Mouse (Mus musculus) T-helper 1 cell (primary cell): Measurements from ENCODE around the gene Pik3r2.

Source experiments
- in situ Hi-C: fragments of 300-600 bp; cut with MboI, MseI; formaldehyde crosslinking; loops from one replicate; pipeline ENCODE4 v1.15.1; 2025; ENCODE audit warnings: high pct_unique_total_duplicates

The Pik3r2 gene

DNA sequence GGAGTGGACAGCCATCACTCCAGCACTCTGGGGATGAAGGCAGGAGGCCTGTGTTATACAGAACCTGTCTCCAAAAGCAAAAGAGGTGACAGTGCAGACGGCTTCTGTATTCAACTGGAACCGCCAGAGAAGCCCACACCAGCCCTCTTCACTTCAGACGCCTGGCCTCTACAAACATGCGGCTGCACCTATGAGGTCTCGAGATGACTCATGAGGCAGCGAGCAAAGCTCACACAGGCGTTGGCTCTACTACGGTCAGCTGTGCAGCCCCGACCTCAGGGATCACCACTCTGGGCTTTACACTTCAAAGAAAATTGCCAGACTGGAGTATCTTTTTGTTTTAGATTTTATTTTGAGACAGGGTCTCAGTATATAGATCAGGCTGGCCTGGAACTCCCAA lies 3.6 kb downstream of the Pik3r2 start:
- in situ Hi-C loops: no loop called here

DNA sequence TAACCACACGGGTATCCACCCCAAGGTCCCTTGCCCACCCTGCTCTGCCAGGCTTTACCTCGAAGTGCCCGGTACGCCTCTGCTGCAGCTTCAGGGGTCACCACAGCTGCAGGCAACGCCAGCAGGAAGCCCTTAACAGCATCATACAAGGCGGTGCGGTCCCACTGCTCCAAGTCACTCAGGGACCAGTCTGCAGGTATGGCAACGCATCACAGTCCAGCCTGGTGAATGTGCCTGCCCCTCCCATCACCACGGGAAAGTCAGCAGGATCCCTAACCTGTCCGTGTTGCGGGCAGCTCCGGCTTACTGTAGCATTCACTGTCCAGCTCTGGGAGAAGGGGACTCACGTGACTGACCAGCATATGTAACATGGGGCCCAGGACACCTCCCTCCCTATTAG lies 4.4 kb downstream of the Pik3r2 start:
- in situ Hi-C loops: no loop called here

GRCm38 (mm10) chr8:70771217-70771616 lies 5.3 kb downstream of the Pik3r2 start:
- in situ Hi-C loops: no loop called here

- in situ Hi-C loops: no loop called here
Observed at GRCm38 (mm10) chr8:70770748-70771147, 5.8 kb downstream of the Pik3r2 start.

DNA sequence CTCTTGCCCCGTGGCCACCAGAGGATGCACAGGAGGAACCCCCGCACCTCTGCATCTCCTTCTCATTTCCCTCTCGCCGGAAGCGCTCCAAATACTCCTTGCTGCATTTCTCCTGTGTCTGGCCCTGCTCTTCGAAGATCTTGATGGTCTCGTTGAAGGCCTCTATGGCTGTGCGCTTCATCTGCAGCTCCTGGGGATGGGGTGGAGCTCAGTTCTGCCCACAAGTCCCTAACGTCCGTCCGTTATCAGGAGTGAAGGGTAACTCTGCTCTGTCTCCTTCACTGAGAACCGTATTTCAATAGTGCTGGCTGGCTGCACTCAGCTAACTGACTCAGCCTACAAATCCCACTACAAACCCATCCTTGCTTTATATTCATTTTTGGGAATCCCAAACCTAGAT lies 6.7 kb downstream of the Pik3r2 start:
- in situ Hi-C loops: loop anchor here (10.0 kb wide), 1 partner anchor 55 kb away; the partner anchor contains the start of gene Gm3336

DNA sequence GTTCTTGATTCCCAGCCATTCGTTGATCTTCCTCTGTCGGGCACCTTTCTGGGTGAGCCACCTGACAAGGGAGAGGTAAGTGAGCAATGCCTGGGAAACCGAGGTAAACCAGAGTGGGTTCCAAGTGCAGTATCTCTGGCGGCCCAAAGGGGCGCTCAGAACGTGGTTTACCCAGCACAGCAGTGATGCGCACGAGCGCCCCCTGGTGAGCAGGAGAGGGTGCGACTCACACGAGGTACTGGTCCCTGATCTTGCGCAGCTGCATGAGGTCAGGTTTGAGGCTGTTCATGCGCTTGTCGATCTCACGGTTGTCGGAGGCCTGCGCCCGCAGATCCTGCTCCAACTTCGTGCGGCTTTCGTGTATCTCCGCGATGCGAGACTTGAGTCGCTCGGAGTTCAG lies 7.2 kb downstream of the Pik3r2 start:
- in situ Hi-C loops: loop anchor here (10.0 kb wide), 1 partner anchor 55 kb away; the partner anchor contains the start of gene Gm3336

- in situ Hi-C loops: loop anchor here (10.0 kb wide), 1 partner anchor 54 kb away; the partner anchor contains the start of gene Gm3336
Observed at GRCm38 (mm10) chr8:70768956-70769355, 7.6 kb downstream of the Pik3r2 start.

GRCm38 (mm10) chr8:70768231-70768776 lies 8.2 kb downstream of the Pik3r2 start:
- in situ Hi-C loops: loop anchor here (10.0 kb wide), 1 partner anchor 54 kb away; the partner anchor contains the start of gene Gm3336

GRCm38 (mm10) chr8:70767503-70767902 lies 9.0 kb downstream of the Pik3r2 start:
- in situ Hi-C loops: loop anchor here (10.0 kb wide), 1 partner anchor 53 kb away; the partner anchor contains the start of gene Gm3336

DNA sequence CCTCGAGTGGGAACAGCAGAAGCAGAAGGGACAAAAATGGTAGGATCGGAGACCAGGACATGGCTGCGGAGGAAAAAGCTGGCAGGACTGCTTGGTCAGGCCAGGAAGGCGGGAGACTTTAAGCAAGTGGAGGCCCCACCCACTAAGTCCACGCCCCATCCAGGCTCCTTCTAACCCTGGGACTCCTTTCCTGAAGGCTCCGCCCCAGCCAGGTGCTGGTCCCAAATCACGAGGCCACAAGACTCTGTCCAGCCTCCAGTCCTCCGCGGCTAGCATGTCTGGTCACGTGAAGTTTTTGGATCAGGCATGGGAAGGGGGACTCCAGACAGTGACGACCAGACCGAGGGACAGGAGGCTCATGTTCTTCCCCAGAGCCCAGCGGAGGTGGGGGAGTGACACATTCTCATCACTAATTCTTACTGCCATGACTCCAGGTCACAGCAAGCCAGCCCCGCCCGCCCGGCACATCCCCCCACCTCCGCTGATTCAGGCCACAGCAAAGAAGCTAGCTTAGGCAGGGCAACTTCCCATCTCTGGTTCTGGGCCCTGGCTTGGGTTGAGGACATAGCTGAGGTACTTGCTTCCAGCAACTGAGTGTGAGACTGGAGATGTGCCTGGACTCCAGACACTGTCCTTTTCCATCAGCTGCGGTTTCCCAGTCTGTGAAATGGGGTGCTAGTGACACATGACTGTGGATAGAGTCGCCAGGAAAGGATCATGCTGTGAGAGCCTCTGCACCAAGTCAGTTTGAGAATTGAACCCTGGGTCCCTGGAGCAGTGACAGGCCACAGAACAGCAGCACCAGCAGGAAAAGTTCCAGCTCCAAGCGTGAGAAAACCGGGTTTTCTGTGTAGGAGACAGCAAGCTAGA lies 9.7 kb downstream of the Pik3r2 start:
- in situ Hi-C loops: loop anchor here (10.0 kb wide), 1 partner anchor 52 kb away; the partner anchor contains the start of gene Gm3336

DNA sequence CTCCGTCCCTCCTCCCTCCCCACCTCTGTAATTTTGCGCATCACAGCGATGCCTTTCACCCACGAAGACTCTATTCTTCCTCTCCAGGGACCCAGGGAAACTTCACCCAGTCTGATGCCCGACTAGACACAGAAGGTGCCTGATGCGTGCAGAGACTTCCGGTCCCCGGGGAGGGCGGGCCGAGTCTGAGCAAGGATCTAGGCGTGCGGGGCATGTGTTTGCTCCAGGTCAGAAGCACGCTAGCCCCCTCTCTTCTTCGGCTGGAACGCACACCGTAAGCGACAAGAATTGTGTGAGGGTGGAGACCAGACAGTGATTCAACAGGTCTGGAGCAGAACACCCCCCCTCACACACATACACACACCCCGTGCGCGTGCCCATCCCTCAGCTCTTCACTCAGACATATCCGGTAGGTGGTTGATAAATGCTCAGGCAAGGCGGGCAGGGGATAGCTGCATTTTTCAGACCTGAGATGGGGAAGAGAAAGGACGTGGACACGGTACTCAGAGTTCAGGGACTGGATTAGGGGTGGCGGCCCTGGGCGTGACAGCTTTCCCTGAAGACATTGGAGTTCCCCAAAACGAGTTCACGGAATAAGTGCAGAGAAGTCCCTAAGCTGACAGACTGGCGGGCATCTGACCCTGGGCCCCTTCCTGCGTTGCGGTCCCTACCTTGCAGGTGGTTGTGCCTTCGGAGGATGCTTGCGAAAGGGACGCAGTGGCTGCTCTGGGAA lies 10.5 kb downstream of the Pik3r2 start:
- in situ Hi-C loops: loop anchor here (10.0 kb wide), 1 partner anchor 51 kb away; the partner anchor contains the start of gene Gm3336

DNA sequence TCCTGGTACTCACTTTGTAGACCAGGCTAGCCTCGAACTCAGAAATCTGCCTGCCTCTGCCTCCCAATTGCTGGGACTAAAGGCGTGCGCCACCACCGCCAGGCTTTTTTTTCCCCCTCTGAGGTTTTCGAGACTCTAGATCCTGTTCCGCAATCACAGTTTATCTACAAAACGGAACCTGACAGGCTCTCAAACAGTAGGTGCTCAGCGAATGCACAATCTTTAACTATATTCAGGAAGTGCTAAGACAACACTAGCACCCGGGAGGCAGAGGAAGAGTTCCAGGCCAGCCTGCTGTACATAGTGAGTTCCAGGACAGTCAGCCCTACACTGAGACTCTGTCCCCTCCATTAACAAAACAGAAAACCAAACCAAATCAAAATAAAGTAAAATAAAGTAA lies 11.2 kb downstream of the Pik3r2 start:
- in situ Hi-C loops: loop anchor here (10.0 kb wide), 1 partner anchor 51 kb away; the partner anchor contains the start of gene Gm3336

- in situ Hi-C loops: loop anchor here (10.0 kb wide), 1 partner anchor 50 kb away; the partner anchor contains the start of gene Gm3336
Observed at GRCm38 (mm10) chr8:70764676-70765075, 11.8 kb downstream of the Pik3r2 start.

DNA sequence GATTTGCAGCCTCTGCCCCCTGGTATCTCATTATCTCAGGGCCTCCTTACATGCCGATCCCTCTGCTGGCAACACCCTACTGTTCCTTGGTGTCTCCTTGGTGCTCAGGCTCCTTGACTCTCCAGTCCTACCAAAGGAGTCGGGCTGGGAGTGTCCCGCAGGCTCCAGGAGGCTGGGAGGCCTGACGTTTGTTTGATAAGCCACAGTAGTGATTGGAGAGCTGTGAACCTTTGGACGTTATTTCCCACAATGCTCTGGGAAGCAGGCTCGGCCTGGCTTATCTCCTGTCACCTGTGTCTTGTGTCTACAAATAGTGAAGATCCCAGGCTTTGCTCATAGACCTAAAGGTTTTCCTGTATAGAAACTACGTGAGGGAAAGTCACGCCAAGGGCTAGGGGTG lies 12.5 kb downstream of the Pik3r2 start:
- in situ Hi-C loops: loop anchor here (10.0 kb wide), 1 partner anchor 49 kb away; the partner anchor contains the start of gene Gm3336

DNA sequence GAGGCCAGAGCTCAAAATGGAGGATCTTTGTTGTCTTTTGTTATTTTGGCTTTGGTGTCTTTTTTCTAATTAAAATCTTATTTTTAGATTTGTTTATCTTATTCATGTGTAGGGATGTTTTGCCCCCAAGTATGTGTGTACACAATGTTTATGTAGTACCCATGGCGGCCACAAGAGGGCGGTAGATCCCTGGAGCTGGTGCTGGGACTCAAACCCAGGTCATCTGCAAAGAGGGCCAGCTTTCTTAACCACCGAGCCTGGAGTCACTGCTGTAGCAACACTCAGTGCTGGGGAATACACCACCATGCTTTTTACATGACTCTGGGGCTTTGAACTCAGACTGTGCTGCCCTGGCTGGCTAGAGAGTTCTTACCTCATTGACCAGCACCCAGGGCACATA lies 13.2 kb downstream of the Pik3r2 start:
- in situ Hi-C loops: loop anchor here (10.0 kb wide), 1 partner anchor 49 kb away; the partner anchor contains the start of gene Gm3336

DNA sequence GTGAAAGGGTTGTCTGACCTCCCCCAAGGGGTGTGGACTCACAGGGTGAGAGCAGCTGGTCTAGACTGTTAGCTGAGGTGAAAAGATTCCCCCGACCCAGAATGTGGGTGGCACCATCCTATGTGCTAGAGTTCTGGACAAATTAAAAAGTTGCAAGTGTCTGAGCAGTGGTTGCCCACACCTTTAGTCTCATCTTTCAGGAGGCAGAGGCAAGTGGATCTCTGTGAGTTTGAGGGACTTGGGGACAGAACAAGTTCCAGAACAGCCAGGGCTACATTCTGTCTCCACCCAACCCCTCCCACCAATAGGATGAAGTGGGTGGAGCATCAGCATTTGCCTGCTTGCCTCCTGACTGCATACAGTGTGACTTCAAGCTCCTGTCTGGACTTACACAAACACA lies 14.4 kb downstream of the Pik3r2 start:
- in situ Hi-C loops: loop anchor here (10.0 kb wide), 1 partner anchor 47 kb away; the partner anchor contains the start of gene Gm3336

DNA sequence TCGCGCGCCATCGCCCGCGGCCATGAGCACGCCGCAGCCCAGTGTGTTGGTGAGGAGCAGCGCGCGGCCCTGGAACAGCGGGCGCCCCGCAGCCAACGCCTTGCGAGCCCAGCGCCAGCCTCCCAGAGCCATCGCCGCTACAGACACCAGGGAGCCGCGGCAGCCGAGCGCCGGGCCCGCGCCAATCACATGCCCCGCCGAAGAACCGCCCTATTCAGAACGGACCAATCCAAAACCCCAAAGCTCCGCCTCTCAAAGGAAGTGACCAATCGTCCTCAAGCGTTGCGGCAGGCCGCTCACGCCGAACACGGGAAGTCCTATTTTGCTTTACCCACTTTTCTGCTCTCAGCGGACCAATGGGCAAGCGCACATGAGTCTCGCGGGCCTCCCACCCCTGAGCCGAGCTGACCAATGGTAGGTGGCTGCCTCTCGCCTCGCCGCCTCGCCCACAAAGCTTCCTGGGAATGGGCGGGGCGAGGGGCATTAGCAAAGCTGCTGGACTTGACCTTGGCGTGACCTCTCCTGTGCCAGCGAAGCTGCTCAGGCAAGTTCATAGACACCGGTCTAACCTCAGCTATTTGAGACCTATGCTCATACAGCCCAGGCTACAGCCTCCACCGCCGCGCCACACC lies 15.6 kb downstream of the Pik3r2 start, which contains the start of gene Mpv17l2:
Gene Mpv17l2 (minus strand): TSS at position 172 of the 632 bp plus-strand sequence.
- in situ Hi-C loops: loop anchor here (10.0 kb wide), 1 partner anchor 46 kb away; the partner anchor contains the start of gene Gm3336

DNA sequence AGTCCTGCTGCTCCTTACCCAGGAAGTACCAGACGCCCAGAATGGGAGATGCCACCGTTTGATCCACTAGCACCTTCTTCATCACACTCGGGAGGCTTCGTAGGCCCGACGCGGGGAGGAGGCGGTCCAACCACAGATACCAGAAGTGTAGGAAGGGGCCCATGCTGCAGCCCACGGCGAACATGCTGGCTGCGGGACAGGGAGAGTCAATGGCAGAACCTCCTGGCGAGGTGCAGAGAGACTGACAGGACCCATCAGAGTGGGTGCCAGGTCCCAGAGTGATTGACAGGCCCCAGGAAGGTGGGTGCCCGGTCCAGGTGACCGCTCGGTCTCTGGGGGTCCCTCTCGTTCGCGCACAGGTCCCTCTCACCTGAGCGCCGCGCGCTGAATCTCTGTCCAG lies 16.2 kb downstream of the Pik3r2 start:
- in situ Hi-C loops: loop anchor here (10.0 kb wide), 1 partner anchor 46 kb away; the partner anchor contains the start of gene Gm3336

- in situ Hi-C loops: no loop called here
Observed at GRCm38 (mm10) chr8:70758616-70759561, 17.6 kb downstream of the Pik3r2 start.

- in situ Hi-C loops: no loop called here
Observed at GRCm38 (mm10) chr8:70758308-70758615, 18.3 kb downstream of the Pik3r2 start.
